Mouse (Mus musculus) brain, adult 2 months (tissue): ENCODE measurements at regions not wholly inside any gene's neighbourhood (a gene's known extent, or its start where the extent isn't known, plus 50 kb on each side); places are given as distances from the start of the nearest gene placed in this dataset.

Source experiments
- DNase-seq: peaks from one replicate; pipeline ENCODE4 v3.0.0; 2011; ENCODE audit warnings: low read depth, low spot score

GRCm38 (mm10) chr8:49441270-49441669 is 597.5 kb upstream of the Tenm3 start:
- no peak for DNase-seq

GRCm38 (mm10) chr8:49396519-49396918 is 552.8 kb upstream of the Tenm3 start:
- no peak for DNase-seq

- DNase-seq, result no peak
These were observed 551.3 kb upstream of the Tenm3 start for GRCm38 (mm10) chr8:49395029-49395428.

GRCm38 (mm10) chr8:49389525-49389924 is 545.8 kb upstream of the Tenm3 start:
- no peak for DNase-seq

GRCm38 (mm10) chr8:49387587-49387986 is 543.8 kb upstream of the Tenm3 start:
- no peak for DNase-seq

GRCm38 (mm10) chr8:49372686-49373085 is 528.9 kb upstream of the Tenm3 start:
- DNase-seq, result no peak

- no peak for DNase-seq
These were observed 518.9 kb upstream of the Tenm3 start for GRCm38 (mm10) chr8:49362682-49363081.

- DNase-seq, result no peak
These were observed 517.7 kb upstream of the Tenm3 start for GRCm38 (mm10) chr8:49361443-49361842.

- DNase-seq, result no peak
These were observed 516.4 kb upstream of the Tenm3 start for GRCm38 (mm10) chr8:49360121-49360520.

- no peak for DNase-seq
These were observed 515.9 kb upstream of the Tenm3 start for GRCm38 (mm10) chr8:49359671-49360070.

GRCm38 (mm10) chr8:49348602-49349001 is 504.9 kb upstream of the Tenm3 start:
- DNase-seq, result peak; percentile 73

GRCm38 (mm10) chr8:49338716-49339115 is 495.0 kb upstream of the Tenm3 start:
- no peak for DNase-seq

GRCm38 (mm10) chr8:49326980-49327379 is 483.2 kb upstream of the Tenm3 start:
- DNase-seq, result peak; percentile 7

GRCm38 (mm10) chr8:49321404-49321803 is 477.7 kb upstream of the Tenm3 start:
- no peak for DNase-seq

GRCm38 (mm10) chr8:49313483-49314278 is 469.9 kb upstream of the Tenm3 start:
- peak; percentile 9 for DNase-seq

GRCm38 (mm10) chr8:49312816-49313215 is 469.1 kb upstream of the Tenm3 start:
- no peak for DNase-seq

- DNase-seq, result peak; percentile 63
These were observed 438.6 kb upstream of the Tenm3 start for GRCm38 (mm10) chr8:49282401-49282800.

GRCm38 (mm10) chr8:49281254-49281653 is 437.5 kb upstream of the Tenm3 start:
- peak; percentile 39 for DNase-seq

- DNase-seq, result no peak
These were observed 430.3 kb upstream of the Tenm3 start for GRCm38 (mm10) chr8:49274031-49274430.

- DNase-seq, result no peak
These were observed 429.4 kb upstream of the Tenm3 start for GRCm38 (mm10) chr8:49273109-49273508.

- no peak for DNase-seq
These were observed 419.7 kb upstream of the Tenm3 start for GRCm38 (mm10) chr8:49263416-49263815.

GRCm38 (mm10) chr8:49262797-49263196 is 419.0 kb upstream of the Tenm3 start:
- DNase-seq, result no peak

- no peak for DNase-seq
These were observed 412.2 kb upstream of the Tenm3 start for GRCm38 (mm10) chr8:49255954-49256353.
